Mouse (Mus musculus): ENCODE data around the gene Pax5. TPM values are rescaled to one million over a fixed set of nuclear protein-coding genes. Genes with fewer than 3 reads are reported as not detected.

Pax5 gene
- polyA plus RNA-seq, 1 experiment from 2014 or later, result 1.5 TPM

GRCm38 (mm10) chr4:44664004-44664766 lies 46.1 kb downstream of the Pax5 start:
- peaks cover 18% of the 10 kb centered on the region for H3K27me3 ChIP-seq (ENCODE audit: control insufficient read depth, insufficient read depth, low read length)
- WGBS, result under 1% methylated on average over 77 of the region's 81 CpGs

GRCm38 (mm10) chr4:44663489-44663888 lies 46.8 kb downstream of the Pax5 start:
- peak overlapping the region; percentile 93 for H3K4me2 ChIP-seq (ENCODE audit: low read depth, low read length)
- H3K27me3 ChIP-seq (ENCODE audit: control insufficient read depth, insufficient read depth, low read length), result peaks cover 18% of the 10 kb centered on the region
- peak overlapping the region; percentile 40 for H3K4me3 ChIP-seq (ENCODE audit: low read depth, low read length)
- peak overlapping the region; percentile 54; the same call in 1 of the 2 replicates for H3K9ac ChIP-seq (replicated peaks; ENCODE audit: low read depth, low read length)
- no peak overlapping the region for H3K27ac ChIP-seq (ENCODE audit: low read depth, low read length)
- no peaks in the 10 kb centered on the region for H3K9me3 ChIP-seq (ENCODE audit: control insufficient read depth, low read length)
- H3K4me1 ChIP-seq (ENCODE audit: control insufficient read depth, insufficient read depth, low read length), result 0 out of 2 replicates have a peak, but pooled peaks cover 3% of the 10 kb centered on the region
- ATAC-seq (ENCODE audit: low read depth), result no peak
- 13% methylated on average over 10 of the region's 10 CpGs for WGBS
- no peaks in the 10 kb centered on the region for H3K36me3 ChIP-seq (ENCODE audit: control insufficient read depth, insufficient read depth, low read length)

More at GRCm38 (mm10) chr4:44664004-44664766, 46.1 kb downstream of the Pax5 start:
- Histone ChIP-seq H3K4me3 (ENCODE audit: low read depth, low read length) (peak overlapping the region; percentile 40), H3K9ac (replicated peaks; ENCODE audit: low read depth, low read length) (peak overlapping the region; percentile 54), H3K4me2 (ENCODE audit: low read depth, low read length) (peak overlapping the region; percentile 93), H3K4me1 (ENCODE audit: control insufficient read depth, insufficient read depth, low read length) (0 out of 2 replicates have a peak, but pooled peaks cover 3% of the 10 kb centered on the region), H3K36me3 (ENCODE audit: control insufficient read depth, insufficient read depth, low read length) (no peaks in the 10 kb centered on the region), H3K9me3 (ENCODE audit: control insufficient read depth, low read length) (no peaks in the 10 kb centered on the region), H3K27ac (ENCODE audit: low read depth, low read length) (peak overlapping the region; percentile 44)
- ATAC-seq (ENCODE audit: low read depth), result peak; percentile 83

GRCm38 (mm10) chr4:44645181-44645580 lies 65.1 kb downstream of the Pax5 start:
- WGBS, result 79% methylated on average over 4 of the region's 4 CpGs
- Histone ChIP-seq H3K4me2 (ENCODE audit: low read depth, low read length) (no peak overlapping the region), H3K27me3 (ENCODE audit: control insufficient read depth, insufficient read depth, low read length) (no peaks in the 10 kb centered on the region)

GRCm38 (mm10) chr4:44641831-44642587 lies 68.3 kb downstream of the Pax5 start:
- H3K9ac ChIP-seq (replicated peaks; ENCODE audit: low read depth, low read length), result no peak overlapping the region
- H3K27ac ChIP-seq (ENCODE audit: low read depth, low read length), result no peak overlapping the region
- H3K4me3 ChIP-seq (ENCODE audit: low read depth, low read length), result no peak overlapping the region
- no peaks in the 10 kb centered on the region for H3K36me3 ChIP-seq (ENCODE audit: control insufficient read depth, insufficient read depth, low read length)
- peak; percentile 75 for ATAC-seq (ENCODE audit: low read depth)
- H3K27me3 ChIP-seq (ENCODE audit: control insufficient read depth, insufficient read depth, low read length), result no peaks in the 10 kb centered on the region
- H3K4me1 ChIP-seq (ENCODE audit: control insufficient read depth, insufficient read depth, low read length), result peaks cover 9% of the 10 kb centered on the region; the same call in 1 of the 2 replicates
- no peaks in the 10 kb centered on the region for H3K9me3 ChIP-seq (ENCODE audit: control insufficient read depth, low read length)
- 21% methylated on average over 12 of the region's 12 CpGs for WGBS
- no peak overlapping the region; the same call in 1 of the 2 replicates for H3K4me2 ChIP-seq (ENCODE audit: low read depth, low read length)

More at GRCm38 (mm10) chr4:44645181-44645580, 65.1 kb downstream of the Pax5 start:
- no peaks in the 10 kb centered on the region for H3K9me3 ChIP-seq (ENCODE audit: control insufficient read depth, low read length)
- H3K4me3 ChIP-seq (ENCODE audit: low read depth, low read length), result no peak overlapping the region
- H3K4me1 ChIP-seq (ENCODE audit: control insufficient read depth, insufficient read depth, low read length), result peaks cover 9% of the 10 kb centered on the region; the same call in 1 of the 2 replicates
- no peak for ATAC-seq (ENCODE audit: low read depth)
- no peaks in the 10 kb centered on the region for H3K36me3 ChIP-seq (ENCODE audit: control insufficient read depth, insufficient read depth, low read length)
- H3K27ac ChIP-seq (ENCODE audit: low read depth, low read length), result no peak overlapping the region
- no peak overlapping the region for H3K9ac ChIP-seq (replicated peaks; ENCODE audit: low read depth, low read length)

- no peak overlapping the region for H3K27ac ChIP-seq (ENCODE audit: low read depth, low read length)
- no peak overlapping the region for H3K4me2 ChIP-seq (ENCODE audit: low read depth, low read length)
- no peak overlapping the region for H3K4me3 ChIP-seq (ENCODE audit: low read depth, low read length)
- H3K9ac ChIP-seq (replicated peaks; ENCODE audit: low read depth, low read length), result no peak overlapping the region
- H3K4me1 ChIP-seq (ENCODE audit: control insufficient read depth, insufficient read depth, low read length), result no peaks in the 10 kb centered on the region
- ATAC-seq (ENCODE audit: low read depth), result no peak
- no peaks in the 10 kb centered on the region for H3K27me3 ChIP-seq (ENCODE audit: control insufficient read depth, insufficient read depth, low read length)
- H3K36me3 ChIP-seq (ENCODE audit: control insufficient read depth, insufficient read depth, low read length), result no peaks in the 10 kb centered on the region
- H3K9me3 ChIP-seq (ENCODE audit: control insufficient read depth, low read length), result no peaks in the 10 kb centered on the region
- 92% methylated on average over 3 of the region's 3 CpGs for WGBS
Observed at GRCm38 (mm10) chr4:44635618-44636017, 74.7 kb downstream of the Pax5 start.

GRCm38 (mm10) chr4:44633694-44634524 lies 76.4 kb downstream of the Pax5 start:
- H3K27ac ChIP-seq (ENCODE audit: low read depth, low read length), result no peak overlapping the region
- H3K9me3 ChIP-seq (ENCODE audit: control insufficient read depth, low read length), result no peaks in the 10 kb centered on the region
- no peak for ATAC-seq (ENCODE audit: low read depth)
- WGBS, result 27% methylated on average over 12 of the region's 12 CpGs
- H3K36me3 ChIP-seq (ENCODE audit: control insufficient read depth, insufficient read depth, low read length), result no peaks in the 10 kb centered on the region
- no peak overlapping the region for H3K9ac ChIP-seq (replicated peaks; ENCODE audit: low read depth, low read length)
- H3K4me1 ChIP-seq (ENCODE audit: control insufficient read depth, insufficient read depth, low read length), result no peaks in the 10 kb centered on the region
- H3K4me3 ChIP-seq (ENCODE audit: low read depth, low read length), result no peak overlapping the region
- no peak overlapping the region for H3K4me2 ChIP-seq (ENCODE audit: low read depth, low read length)
- H3K27me3 ChIP-seq (ENCODE audit: control insufficient read depth, insufficient read depth, low read length), result no peaks in the 10 kb centered on the region

GRCm38 (mm10) chr4:44630059-44630458 lies 80.2 kb downstream of the Pax5 start:
- Histone ChIP-seq H3K27ac (ENCODE audit: low read depth, low read length) (no peak overlapping the region), H3K27me3 (ENCODE audit: control insufficient read depth, insufficient read depth, low read length) (no peaks in the 10 kb centered on the region), H3K4me3 (ENCODE audit: low read depth, low read length) (no peak overlapping the region), H3K4me1 (ENCODE audit: control insufficient read depth, insufficient read depth, low read length) (no peaks in the 10 kb centered on the region), H3K9ac (replicated peaks; ENCODE audit: low read depth, low read length) (no peak overlapping the region), H3K4me2 (ENCODE audit: low read depth, low read length) (no peak overlapping the region), H3K36me3 (ENCODE audit: control insufficient read depth, insufficient read depth, low read length) (no peaks in the 10 kb centered on the region), H3K9me3 (ENCODE audit: control insufficient read depth, low read length) (no peaks in the 10 kb centered on the region)
- no peak for ATAC-seq (ENCODE audit: low read depth)
- 76% methylated on average over 6 of the region's 6 CpGs for WGBS

GRCm38 (mm10) chr4:44627890-44628289 lies 82.4 kb downstream of the Pax5 start:
- no peak overlapping the region for H3K27ac ChIP-seq (ENCODE audit: low read depth, low read length)
- no peak overlapping the region for H3K4me2 ChIP-seq (ENCODE audit: low read depth, low read length)
- no peaks in the 10 kb centered on the region for H3K9me3 ChIP-seq (ENCODE audit: control insufficient read depth, low read length)
- no peaks in the 10 kb centered on the region for H3K36me3 ChIP-seq (ENCODE audit: control insufficient read depth, insufficient read depth, low read length)
- H3K9ac ChIP-seq (replicated peaks; ENCODE audit: low read depth, low read length), result no peak overlapping the region
- no peaks in the 10 kb centered on the region for H3K27me3 ChIP-seq (ENCODE audit: control insufficient read depth, insufficient read depth, low read length)
- no peak for ATAC-seq (ENCODE audit: low read depth)
- no peak overlapping the region for H3K4me3 ChIP-seq (ENCODE audit: low read depth, low read length)
- peaks cover 6% of the 10 kb centered on the region; the same call in 1 of the 2 replicates for H3K4me1 ChIP-seq (ENCODE audit: control insufficient read depth, insufficient read depth, low read length)
